Mouse (Mus musculus) myocyte (in vitro differentiated cells): Measurements from ENCODE around the gene Gstp1. TPM values are rescaled to one million over a fixed set of nuclear protein-coding genes. Genes with fewer than 3 reads are reported as not detected.

Experiments used
- H3K27me3 ChIP-seq: one replicate; pipeline ENCODE4 v1.6.1; 2011; ENCODE audit not compliant: control insufficient read depth, insufficient read depth, insufficient read length
- H3K36me3 ChIP-seq: one replicate; pipeline ENCODE4 v1.6.1; 2011; ENCODE audit not compliant: control insufficient read depth, insufficient read depth
- H3K4me2 ChIP-seq: one replicate; pipeline ENCODE4 v1.6.1; 2011; ENCODE audit warnings: low read depth, control low read depth
- H3K4me3 ChIP-seq: one replicate; pipeline ENCODE4 v1.5.1; 2011; ENCODE audit warnings: mild to moderate bottlenecking, control low read depth, moderate library complexity
- H3K79me2 ChIP-seq: one replicate; pipeline ENCODE4 v1.6.1; 2011; ENCODE audit not compliant: control insufficient read depth, insufficient read depth
- H3ac ChIP-seq: one replicate; pipeline ENCODE4 v1.6.1; 2011; ENCODE audit not compliant: control insufficient read depth, insufficient read length
- CEBPB ChIP-seq: IDR thresholded peaks from 2 replicates; pipeline ENCODE4 v1.6.1; 2011; ENCODE audit warnings: mild to moderate bottlenecking, moderate library complexity; ENCODE audit not compliant: poor library complexity, insufficient read depth, severe bottlenecking
- E2F4 ChIP-seq: IDR thresholded peaks from one replicate; pipeline ENCODE4 v1.6.1; 2011; ENCODE audit warnings: mild to moderate bottlenecking, control low read depth, moderate library complexity; ENCODE audit not compliant: insufficient read depth
- MAX ChIP-seq: IDR thresholded peaks from one replicate; pipeline ENCODE4 v1.6.1; 2011; ENCODE audit warnings: low read depth, mild to moderate bottlenecking, control low read depth
- MYOD1 ChIP-seq, 3 experiments: IDR thresholded peaks; one replicate each; pipeline ENCODE4 v1.6.1; 2011; ENCODE audit warnings: control low read depth in 2 of 3, low read depth in 2 of 3, mild to moderate bottlenecking in 2 of 3, moderate library complexity in 1 of 3; ENCODE audit not compliant: insufficient read length in 2 of 3, control insufficient read depth in 1 of 3
- MYOG ChIP-seq, 3 experiments: IDR thresholded peaks; one replicate each; pipeline ENCODE4 v1.6.1; 2011; ENCODE audit warnings: control low read depth in 2 of 3, low read depth in 2 of 3, mild to moderate bottlenecking in 2 of 3; ENCODE audit not compliant: insufficient read length in 2 of 3, control insufficient read depth in 1 of 3, insufficient read depth in 1 of 3
- POLR2A ChIP-seq: IDR thresholded peaks from one replicate; pipeline ENCODE4 v1.6.1; 2011; ENCODE audit warnings: low read depth, mild to moderate bottlenecking, control low read depth, moderate library complexity; ENCODE audit not compliant: insufficient read length
- POLR2AphosphoS2 ChIP-seq: IDR thresholded peaks from one replicate; pipeline ENCODE4 v1.6.1; 2011; ENCODE audit warnings: low read depth, control low read depth; ENCODE audit not compliant: insufficient read length
- REST ChIP-seq: IDR thresholded peaks from one replicate; pipeline ENCODE4 v1.6.1; 2011; ENCODE audit warnings: mild to moderate bottlenecking, control low read depth, moderate library complexity; ENCODE audit not compliant: insufficient read depth, insufficient read length
- SRF ChIP-seq: IDR thresholded peaks from one replicate; pipeline ENCODE4 v1.6.1; 2011; ENCODE audit warnings: low read depth; ENCODE audit not compliant: control insufficient read depth, insufficient read length
- TCF12 ChIP-seq: IDR thresholded peaks from one replicate; pipeline ENCODE4 v1.6.1; 2011; ENCODE audit warnings: mild to moderate bottlenecking, control low read depth; ENCODE audit not compliant: poor library complexity, insufficient read depth, severe bottlenecking
- TCF3 ChIP-seq: IDR thresholded peaks from one replicate; pipeline ENCODE4 v1.6.1; 2011; ENCODE audit warnings: low read depth, control low read depth; ENCODE audit not compliant: insufficient read length
- USF1 ChIP-seq: IDR thresholded peaks from one replicate; pipeline ENCODE4 v1.6.1; 2011; ENCODE audit warnings: low read depth, mild to moderate bottlenecking, control low read depth, moderate library complexity
- polyA plus RNA-seq: library from polyadenylated mRNA; unstranded; fragments of >200 nt; fragmentation: generic; extraction: Trizol; gene quantifications from one replicate; pipeline ENCODE4 v1.2.1, GENCODE M21; 2012; ENCODE audit warnings: missing spikeins

Gstp1 gene
- polyA plus RNA-seq, 1 experiment = 768 TPM

DNA sequence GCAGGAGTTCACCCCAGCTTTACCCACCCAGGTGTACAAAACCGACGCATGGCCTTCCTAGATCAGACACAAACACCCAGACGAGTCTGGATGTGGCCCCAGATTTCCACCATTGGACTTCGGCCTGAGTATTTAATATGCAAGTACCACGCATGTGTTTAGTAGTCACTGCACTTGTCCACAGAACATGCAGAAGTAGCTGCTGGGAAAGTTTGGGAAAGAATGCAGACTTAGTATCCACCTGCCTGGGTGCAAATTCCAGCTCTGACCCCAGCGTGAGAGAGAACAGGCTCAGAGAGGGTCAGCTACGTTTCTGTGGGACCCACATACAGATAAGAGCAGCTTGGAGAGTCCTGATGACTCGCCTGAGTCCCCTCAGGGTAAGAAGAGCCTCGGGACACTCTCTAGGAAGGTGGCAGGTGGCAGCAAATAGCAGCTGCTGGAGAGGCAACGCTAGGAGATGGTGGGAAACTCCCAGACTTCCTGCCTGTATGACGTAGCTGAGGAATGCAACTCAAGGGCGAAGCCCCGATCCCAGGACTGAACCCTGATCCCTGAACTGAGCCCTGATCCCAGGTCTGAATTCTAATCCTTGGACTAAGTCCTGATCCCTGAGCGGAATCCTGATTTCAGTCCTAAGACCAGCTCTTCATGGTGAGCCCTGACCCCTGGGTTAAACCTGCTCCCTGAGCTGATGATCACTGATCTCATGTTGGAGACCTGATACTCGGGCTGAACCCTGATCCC, 18.3 kb upstream of the Gstp1 start:
- H3K27me3 ChIP-seq = no peaks in the 10 kb centered on the region
- H3ac ChIP-seq = no peak overlapping the region
- no peaks in the 10 kb centered on the region for H3K36me3 ChIP-seq
- H3K4me3 ChIP-seq = no peak overlapping the region
- TF ChIP-seq MAX (no peak), REST (no peak), TCF12 (no peak), MYOD1 (IDR thresholded peaks at IDR 0.05; ENCODE audit: control insufficient read depth in 1 of 3, insufficient read length in 2 of 3, low read depth in 2 of 3) (peak in 2 of 3 experiments; percentile 44 to 82), USF1 (no peak), MYOG (IDR thresholded peaks at IDR 0.05; ENCODE audit: control insufficient read depth in 1 of 3, insufficient read depth in 1 of 3, insufficient read length in 2 of 3, low read depth in 2 of 3) (peak in 2 of 3 experiments; percentile 35 to 81), TCF3 (no peak), CEBPB (no peak), E2F4 (no peak), POLR2AphosphoS2 (no peak), SRF (no peak)
- H3K4me2 ChIP-seq = no peak overlapping the region
- H3K79me2 ChIP-seq = no peaks in the 10 kb centered on the region

DNA sequence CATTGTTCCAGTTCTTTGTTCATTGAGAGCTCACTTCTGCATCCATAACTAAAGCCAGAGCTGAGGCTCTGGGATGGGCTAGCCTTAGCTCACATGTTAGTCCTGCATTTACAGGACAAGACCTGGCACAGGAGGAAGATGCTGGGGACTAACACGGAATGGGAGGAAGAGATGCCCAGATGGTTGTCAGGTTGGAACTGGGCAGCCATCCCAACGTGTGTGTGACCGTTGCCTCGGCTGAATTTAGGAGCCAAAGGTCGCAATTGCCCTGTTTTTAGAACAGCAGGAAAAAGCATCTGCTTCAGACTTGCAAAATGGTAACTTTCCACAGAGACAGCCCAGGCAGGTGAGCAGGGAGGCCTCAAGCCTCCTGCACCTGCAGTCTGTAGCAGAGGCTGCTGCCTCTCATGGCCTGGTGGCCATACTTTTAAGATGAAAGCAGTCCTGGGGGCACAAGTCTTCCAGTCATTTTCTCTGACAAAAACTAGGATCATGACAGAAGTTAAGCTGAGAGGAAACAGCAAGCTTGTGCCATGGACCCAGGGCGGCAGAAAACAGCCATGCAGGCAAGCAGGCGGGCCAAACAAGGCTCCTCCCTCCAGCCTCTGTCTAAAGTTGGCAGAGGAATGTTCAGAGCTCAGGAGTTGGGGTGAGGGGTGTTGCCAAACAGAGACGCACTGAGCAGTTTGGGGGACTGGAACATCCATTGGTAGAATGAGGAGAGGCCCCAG, 17.6 kb upstream of the Gstp1 start:
- Histone ChIP-seq H3K36me3 (no peaks in the 10 kb centered on the region), H3K4me2 (no peak overlapping the region), H3K27me3 (no peaks in the 10 kb centered on the region), H3ac (no peak overlapping the region), H3K79me2 (no peaks in the 10 kb centered on the region), H3K4me3 (no peak overlapping the region)
- TF ChIP-seq CEBPB (no peak), USF1 (no peak), TCF12 (no peak), TCF3 (no peak), POLR2A (no peak), MAX (no peak), SRF (no peak), POLR2AphosphoS2 (no peak), MYOD1 (IDR thresholded peaks at IDR 0.05; ENCODE audit: control insufficient read depth in 1 of 3, insufficient read length in 2 of 3, low read depth in 2 of 3) (no peak), MYOG (IDR thresholded peaks at IDR 0.05; ENCODE audit: control insufficient read depth in 1 of 3, insufficient read depth in 1 of 3, insufficient read length in 2 of 3, low read depth in 2 of 3) (no peak)

DNA sequence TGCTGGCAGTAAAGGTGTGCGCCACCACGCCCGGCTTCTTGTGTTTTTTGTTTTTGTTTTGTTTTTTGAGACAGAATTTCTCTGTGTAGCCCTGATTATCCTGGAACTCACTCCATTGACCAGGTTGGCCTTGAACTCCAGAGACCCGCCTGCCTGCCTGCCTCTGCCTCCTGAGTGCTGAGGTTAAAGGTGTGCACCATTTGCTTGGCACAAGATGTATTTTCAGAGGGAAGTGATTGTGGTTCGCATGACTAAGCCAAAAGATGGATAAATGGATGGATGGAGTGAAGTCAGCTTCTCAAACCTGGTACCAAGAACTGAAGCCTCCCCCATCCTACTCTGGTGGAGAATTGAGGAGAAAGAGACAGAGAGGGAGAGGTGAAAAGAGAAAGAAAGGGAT, 16.8 kb upstream of the Gstp1 start:
- Histone ChIP-seq H3K27me3 (no peaks in the 10 kb centered on the region), H3K4me3 (no peak overlapping the region), H3ac (no peak overlapping the region), H3K4me2 (no peak overlapping the region), H3K36me3 (no peaks in the 10 kb centered on the region), H3K79me2 (no peaks in the 10 kb centered on the region)
- no peak for TF ChIP-seq MAX
- no peak for TF ChIP-seq TCF12
- no peak for TF ChIP-seq MYOD1 (IDR thresholded peaks at IDR 0.05; ENCODE audit: control insufficient read depth in 1 of 3, insufficient read length in 2 of 3, low read depth in 2 of 3)
- TF ChIP-seq POLR2A = no peak
- no peak for TF ChIP-seq E2F4
- TF ChIP-seq CEBPB = no peak
- TF ChIP-seq MYOG (IDR thresholded peaks at IDR 0.05; ENCODE audit: control insufficient read depth in 1 of 3, insufficient read depth in 1 of 3, insufficient read length in 2 of 3, low read depth in 2 of 3) = no peak
- TF ChIP-seq REST = no peak
- TF ChIP-seq USF1 = no peak

DNA sequence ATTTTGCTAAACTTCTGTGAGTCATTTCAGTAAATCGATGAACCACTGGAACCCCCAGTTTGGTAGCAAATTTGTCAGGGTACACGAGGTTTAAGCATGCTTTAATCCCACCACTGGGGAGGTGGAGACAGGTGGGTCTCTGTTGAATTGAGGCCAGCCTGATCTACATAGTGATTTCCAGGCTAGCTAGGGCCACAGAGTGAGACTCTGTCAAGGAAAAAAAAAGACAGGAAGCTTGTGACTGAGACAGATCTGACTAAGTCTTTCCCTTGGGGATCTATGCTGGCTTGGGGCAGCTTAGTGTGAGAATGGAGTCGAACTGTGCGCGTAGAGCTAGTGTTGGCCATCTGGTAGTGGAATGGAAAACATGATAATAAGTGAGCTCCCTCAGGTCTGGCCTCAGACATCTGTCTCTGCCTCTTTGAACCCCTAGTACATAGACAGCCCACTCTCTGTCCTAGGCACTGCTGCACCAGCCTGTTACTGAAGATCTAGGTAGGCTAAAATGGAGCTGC, 14.8 kb upstream of the Gstp1 start:
- Histone ChIP-seq H3K36me3 (no peaks in the 10 kb centered on the region), H3K27me3 (no peaks in the 10 kb centered on the region), H3ac (no peak overlapping the region), H3K4me3 (no peak overlapping the region), H3K79me2 (no peaks in the 10 kb centered on the region), H3K4me2 (no peak overlapping the region)
- no peak for TF ChIP-seq MYOD1 (IDR thresholded peaks at IDR 0.05; ENCODE audit: control insufficient read depth in 1 of 3, insufficient read length in 2 of 3, low read depth in 2 of 3)
- TF ChIP-seq REST = no peak
- no peak for TF ChIP-seq E2F4
- TF ChIP-seq POLR2AphosphoS2 = no peak
- no peak for TF ChIP-seq TCF12
